Comparison of ENCODE assay signal across 26 mouse cellular contexts in the genomic region with DNA sequence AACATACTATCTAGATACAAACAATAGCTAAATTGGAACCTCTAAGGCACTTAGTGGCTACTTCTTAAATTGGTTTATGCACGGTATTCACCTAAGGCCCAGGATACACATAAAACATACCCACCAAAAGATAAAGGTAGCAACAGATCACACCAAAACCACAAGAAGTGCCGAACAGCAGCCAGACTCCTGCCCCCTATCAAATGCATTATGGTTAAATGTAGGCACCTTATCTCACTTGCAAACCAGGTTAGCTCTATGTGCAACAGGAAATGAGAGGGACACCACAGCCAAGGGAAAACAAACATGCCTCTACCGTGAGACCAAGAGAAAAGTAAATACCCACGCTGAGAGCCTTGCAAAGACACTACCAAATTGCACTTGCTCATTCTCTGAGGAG.
A peak's percentile ranks its signal among the peaks of the same experiment; 100 is the strongest.
DNase-seq lines count a peak whose midpoint lies in the region; ATAC-seq and TF ChIP-seq lines count a peak whose summit lies in the region.
"Had no signal": no experiment of that assay in that cellular context is flagged by ENCODE, and none has a peak within 500 bp of the region (broad histone marks: within the 10 kb centered on the region; RNA-seq: fewer than 3 reads in every experiment).

No protein-coding gene starts in this region.

- H3K36me3 ChIP-seq in liver, adult 2 months (ENCODE audit: control insufficient read depth, insufficient read depth, low read length), result no peaks in the 10 kb centered on the region
- H3K36me3 ChIP-seq in liver, postnatal 0 days (replicated peaks; ENCODE audit: insufficient read depth, low read length), result no peaks in the 10 kb centered on the region
- H3K36me3 ChIP-seq in hindbrain, embryonic 12.5 days, result no peaks in the 10 kb centered on the region
- H3K36me3 ChIP-seq: kidney, embryonic 15.5 days; limb, embryonic 12.5 days; liver, embryonic 12.5 days; midbrain, embryonic 10.5 days; neural tube, embryonic 15.5 days had no signal

- whole genome bisulfite sequencing in liver, adult 2 months, result 37% methylated on average over 4 of the region's 4 CpGs
- 31% methylated on average over 4 of the region's 4 CpGs for WGBS in liver, postnatal 0 days (ENCODE audit: insufficient replicate concordance)
- WGBS in hindbrain, embryonic 12.5 days, result 89% methylated on average over 4 of the region's 4 CpGs

- H3K27ac ChIP-seq in liver, adult 2 months (replicated peaks; ENCODE audit: insufficient read depth, low read depth, low read length), result no peak overlapping the region
- H3K27ac ChIP-seq in liver, postnatal 0 days (ENCODE audit: low read depth), result no peak overlapping the region
- no peak overlapping the region for H3K27ac ChIP-seq in hindbrain, embryonic 12.5 days
- H3K27ac ChIP-seq: forebrain, embryonic 13.5 days; gastrocnemius, adult 2 months; hindbrain, postnatal 0 days; kidney, embryonic 15.5 days; limb, embryonic 12.5 days; liver, embryonic 12.5 days; midbrain, embryonic 10.5 days; neural tube, embryonic 15.5 days had no signal

- ATAC-seq in liver, postnatal 0 days, result no peak
- 0 out of 2 replicates have a peak, but pooled peaks have one; percentile 41 for ATAC-seq in megakaryocyte-erythroid progenitor cell, adult 5-6 weeks (replicated peaks; ENCODE audit: low FRiP score, low TSS enrichment, poor library complexity, severe bottlenecking)
- ATAC-seq in hindbrain, embryonic 12.5 days (ENCODE audit: low FRiP score), result no peak
- ATAC-seq: forebrain, embryonic 13.5 days; hindbrain, postnatal 0 days; liver, embryonic 12.5 days; midbrain, embryonic 16.5 days had no signal

- H3K9me3 ChIP-seq in liver, postnatal 0 days (ENCODE audit: low read length), result no peaks in the 10 kb centered on the region
- no peaks in the 10 kb centered on the region for H3K9me3 ChIP-seq in hindbrain, embryonic 12.5 days (replicated peaks)
- H3K9me3 ChIP-seq: forebrain, embryonic 13.5 days; kidney, embryonic 15.5 days; limb, embryonic 12.5 days; liver, embryonic 12.5 days; midbrain, embryonic 10.5 days; neural tube, embryonic 15.5 days had no signal

- no peaks in the 10 kb centered on the region for H3K4me1 ChIP-seq in liver, adult 2 months (ENCODE audit: control insufficient read depth, insufficient read depth, low read length)
- 0 out of 2 replicates have a peak, but pooled peaks cover 8% of the 10 kb centered on the region for H3K4me1 ChIP-seq in liver, postnatal 0 days (ENCODE audit: insufficient read depth)
- H3K4me1 ChIP-seq in hindbrain, embryonic 12.5 days, result no peaks in the 10 kb centered on the region
- H3K4me1 ChIP-seq: forebrain, embryonic 13.5 days; kidney, embryonic 15.5 days; limb, embryonic 12.5 days; midbrain, embryonic 10.5 days had no signal

- H3K79me2 ChIP-seq in liver, adult 2 months (ENCODE audit: control insufficient read depth, insufficient read depth, low read length), result no peaks in the 10 kb centered on the region

- TF ChIP-seq CTCF in liver, adult 2 months (IDR thresholded peaks at IDR 0.05; ENCODE audit: low read depth, low read length), result no peak
- no peak for TF ChIP-seq CTCF in liver, postnatal 0 days (IDR thresholded peaks at IDR 0.05; ENCODE audit: low read depth)

- no peak for TF ChIP-seq POLR2A in liver, adult 2 months (IDR thresholded peaks at IDR 0.05; ENCODE audit: extremely low read depth, insufficient read depth, low read length)

- no peak overlapping the region for H3K4me2 ChIP-seq in liver, postnatal 0 days (ENCODE audit: low read depth, low read length)
- no peak overlapping the region for H3K4me2 ChIP-seq in hindbrain, embryonic 12.5 days (replicated peaks)
- H3K4me2 ChIP-seq: forebrain, embryonic 13.5 days; heart, embryonic 11.5 days; kidney, embryonic 15.5 days; limb, embryonic 12.5 days; liver, embryonic 12.5 days; neural tube, embryonic 15.5 days had no signal

- intact Hi-C loops in left cerebral cortex, postnatal 10 days (cut with DNase I), result no loop called here

- H3K27me3 ChIP-seq in liver, adult 2 months (ENCODE audit: control insufficient read depth, insufficient read depth, low read length), result no peaks in the 10 kb centered on the region
- H3K27me3 ChIP-seq in liver, postnatal 0 days (ENCODE audit: insufficient read depth, low read length), result no peaks in the 10 kb centered on the region
- no peaks in the 10 kb centered on the region for H3K27me3 ChIP-seq in hindbrain, embryonic 12.5 days
- H3K27me3 ChIP-seq: forebrain, embryonic 13.5 days; kidney, embryonic 15.5 days; liver, embryonic 12.5 days; neural tube, embryonic 15.5 days had no signal

- DNase-seq in liver, adult 2 months (ENCODE audit: extremely low read depth, low read depth, low spot score), result peak; percentile 8
- no peak for DNase-seq in liver, postnatal 0 days
- peak; percentile 2 for DNase-seq in 416B (ENCODE audit: low read depth)
- DNase-seq in T-cell, adult 2 months (ENCODE audit: low spot score), result peak; percentile 64
- DNase-seq in left cerebral cortex, postnatal 10 days (ENCODE audit: extremely low spot score in 1 of 2, low spot score in 2 of 2), result no peak
- no peak for DNase-seq in testis, postnatal 10 days (ENCODE audit: low spot score)
- DNase-seq: adrenal gland, postnatal 14 days; cerebellum, postnatal 10 days; gastrocnemius, adult 2 months; kidney, adult 11 months; kidney, postnatal 36 days; layer of hippocampus, postnatal 36 days; lung, adult 2 months; lung, postnatal 36 days had no signal

- no peak overlapping the region for H3K4me3 ChIP-seq in liver, adult 2 months (ENCODE audit: insufficient read depth, low read depth, low read length)
- no peak overlapping the region for H3K4me3 ChIP-seq in liver, postnatal 0 days (ENCODE audit: low read depth, low read length)
- no peak overlapping the region for H3K4me3 ChIP-seq in hindbrain, embryonic 12.5 days
- H3K4me3 ChIP-seq: forebrain, embryonic 13.5 days; gastrocnemius, adult 2 months; kidney, embryonic 15.5 days; limb, embryonic 12.5 days; liver, embryonic 12.5 days; midbrain, embryonic 10.5 days; myocyte; neural tube, embryonic 15.5 days had no signal

- no peak for TF ChIP-seq EP300 in liver, postnatal 0 days (IDR thresholded peaks at IDR 0.05; ENCODE audit: low read depth)

- H3K9ac ChIP-seq in liver, adult 2 months (ENCODE audit: low read depth, low read length), result no peak overlapping the region
- no peak overlapping the region for H3K9ac ChIP-seq in liver, postnatal 0 days (replicated peaks)
- H3K9ac ChIP-seq in hindbrain, embryonic 12.5 days, result no peak overlapping the region
- H3K9ac ChIP-seq: forebrain, embryonic 13.5 days; kidney, embryonic 15.5 days; limb, embryonic 12.5 days; liver, embryonic 12.5 days; neural tube, embryonic 15.5 days had no signal

Comparison
In these comparisons a context has a peak if more than half of its experiments do, and no peak if none do; other contexts are left out.
1. DNase-seq: peak in liver, adult 2 months (single experiment), 416B (single experiment) and T-cell, adult 2 months (single experiment); none in liver, postnatal 0 days (single experiment), left cerebral cortex, postnatal 10 days (0 of 2) and testis, postnatal 10 days (single experiment).